Mouse (Mus musculus) ovary, adult 18-20 months (tissue): Measurements from ENCODE around the gene Nbr1.
A peak's percentile ranks its signal among the peaks of the same experiment; 100 is the strongest.
"Not testable (repeated sequence)": the region's sequence is repeated elsewhere in the genome, so short reads cannot be mapped to it uniquely, and the experiment has no call there.

Experiments used
- DNase-seq: peaks from one replicate; pipeline ENCODE4 v3.0.0; 2022; ENCODE audit warnings: low spot score, mixed read lengths

The Nbr1 gene

GRCm38 (mm10) chr11:101620022-101620655 is 68.2 kb downstream of the Nbr1 start:
- DNase-seq = not testable (repeated sequence)

GRCm38 (mm10) chr11:101626649-101626994 is 74.7 kb downstream of the Nbr1 start:
- no peak for DNase-seq

- DNase-seq = peak; percentile 78
Observed at GRCm38 (mm10) chr11:101626995-101627856, 75.3 kb downstream of the Nbr1 start, which contains the start of gene Rdm1. Gene Rdm1 (plus strand): TSS chr11:101627195.

GRCm38 (mm10) chr11:101627857-101628559 is 76.1 kb downstream of the Nbr1 start:
- DNase-seq = peak; percentile 74

- not testable (repeated sequence) for DNase-seq
Observed at GRCm38 (mm10) chr11:101628733-101629417, 76.9 kb downstream of the Nbr1 start.
